Mouse (Mus musculus) testis, adult 2 months (tissue): Measurements from ENCODE around the gene Lamtor4.

Experiments
- CTCF ChIP-seq: fragments of 200-500 bp; IDR thresholded peaks from 2 replicates; pipeline ENCODE4 v1.5.1; 2012; ENCODE audit warnings: low read depth, mild to moderate bottlenecking, inconsistent platforms, low read length, moderate library complexity; ENCODE audit not compliant: control insufficient read depth, insufficient read depth, insufficient replicate concordance
- POLR2A ChIP-seq: fragments of 200-500 bp; IDR thresholded peaks from 2 replicates; pipeline ENCODE4 v1.6.1; 2012; ENCODE audit warnings: low read depth, mild to moderate bottlenecking, inconsistent platforms, low read length, moderate library complexity; ENCODE audit not compliant: control insufficient read depth

DNA sequence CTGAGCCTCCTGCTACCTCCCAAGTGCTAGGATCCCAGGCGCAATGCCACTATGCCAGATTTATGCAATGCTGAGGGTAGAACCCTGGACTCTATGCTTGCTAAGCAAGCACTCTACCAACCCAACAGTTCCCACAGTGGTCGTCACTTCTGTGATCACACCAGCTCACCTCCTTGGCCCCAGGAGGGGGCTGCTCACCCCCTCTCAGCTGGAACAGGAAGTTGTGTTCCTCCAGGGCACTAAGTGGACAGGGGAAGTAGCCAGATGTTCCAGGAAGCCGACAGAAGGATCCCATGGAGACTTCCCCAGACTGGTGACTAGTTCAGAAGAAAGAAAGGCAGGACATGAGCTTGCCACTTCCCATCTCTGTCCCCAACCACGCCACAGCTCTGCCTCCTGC, 6.7 kb downstream of the Lamtor4 start:
- no peak for TF ChIP-seq POLR2A
- no peak for TF ChIP-seq CTCF
